ENCODE assay signal across 7 mouse cellular contexts in the genomic region with DNA sequence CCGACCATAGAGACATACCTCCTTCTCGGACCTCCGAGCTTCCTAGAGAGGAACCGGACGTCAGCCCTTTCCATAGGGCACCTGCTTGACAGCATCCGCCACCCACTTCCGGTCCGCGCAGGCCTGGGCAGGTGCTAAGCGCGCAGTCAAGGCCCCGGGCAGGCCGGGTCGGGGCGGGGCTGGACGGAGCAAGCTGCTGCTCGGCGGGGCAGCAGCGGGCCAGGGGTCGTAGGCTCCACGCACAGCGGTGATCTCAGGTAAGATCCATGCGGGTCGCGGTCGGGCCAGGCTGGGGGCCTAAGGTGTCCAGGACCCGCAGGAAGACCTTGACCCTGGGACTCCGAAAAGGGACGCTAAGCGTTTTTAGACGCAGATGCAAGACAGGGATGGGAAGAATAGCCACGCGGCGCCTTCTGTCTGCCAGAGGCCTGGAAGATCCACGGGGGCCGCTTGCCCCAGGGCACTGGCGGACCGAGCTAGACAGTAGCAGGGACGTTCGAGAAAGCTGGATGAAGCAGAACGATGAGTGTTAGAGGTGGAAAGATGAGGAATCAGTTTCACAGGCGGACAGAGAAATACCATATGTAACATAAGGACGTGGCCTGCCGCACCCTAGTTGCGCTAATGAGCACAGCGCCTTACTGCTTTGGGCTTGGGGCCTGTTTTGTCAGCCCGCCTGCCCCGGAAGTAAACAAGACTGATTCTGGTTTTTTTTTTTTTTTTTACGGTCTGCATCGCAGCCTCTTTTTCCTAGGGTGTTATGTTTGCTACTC. TPM values are rescaled to one million over a fixed set of nuclear protein-coding genes. Genes with fewer than 3 reads are reported as not detected.
A peak's percentile ranks its signal among the peaks of the same experiment; 100 is the strongest.
DNase-seq lines count a peak whose midpoint lies in the region; ATAC-seq and TF ChIP-seq lines count a peak whose summit lies in the region.

A gene (plus strand): TSS at position 130 of the 773 bp plus-strand sequence.

- intact Hi-C loops in left cerebral cortex, postnatal 4 days (cut with DNase I), result no loop called here

- TF ChIP-seq POLR2A in small intestine, adult 2 months (IDR thresholded peaks at IDR 0.05; ENCODE audit: low read depth, low read length), result peak; percentile 83

- WGBS in embryonic facial prominence, embryonic 10.5 days, result 1% methylated on average over 50 of the region's 50 CpGs
- under 1% methylated on average over 50 of the region's 50 CpGs for WGBS in intestine, postnatal 0 days
- WGBS in midbrain, embryonic 12.5 days, result under 1% methylated on average over 49 of the region's 50 CpGs
- under 1% methylated on average over 50 of the region's 50 CpGs for WGBS in small intestine, adult 2 months

- DNase-seq in adrenal gland, postnatal 10 days, result peak; percentile 94
- peak; percentile 95 for DNase-seq in embryonic facial prominence, embryonic 10.5 days (ENCODE audit: low spot score)
- DNase-seq in gonadal fat pad, adult 2 months (ENCODE audit: low read depth), result peak; percentile 49
- peak; percentile 94 for DNase-seq in left cerebral cortex, postnatal 4 days

- H3K4me3 ChIP-seq in embryonic facial prominence, embryonic 10.5 days, result peak within 1 kb of the TSS; percentile 94
- H3K4me3 ChIP-seq in intestine, postnatal 0 days (ENCODE audit: low read depth, low read length), result peak within 1 kb of the TSS; percentile 78
- peak within 1 kb of the TSS; percentile 66 for H3K4me3 ChIP-seq in midbrain, embryonic 12.5 days
- peak within 1 kb of the TSS; percentile 91 for H3K4me3 ChIP-seq in small intestine, adult 2 months (ENCODE audit: low read depth, low read length)

- H3K4me1 ChIP-seq in embryonic facial prominence, embryonic 10.5 days, result peaks cover 11% of the 10 kb centered on the region; the same call in 1 of the 2 replicates
- no peaks in the 10 kb centered on the region for H3K4me1 ChIP-seq in intestine, postnatal 0 days (replicated peaks; ENCODE audit: control insufficient read depth, insufficient read depth, low read length)
- peaks cover 16% of the 10 kb centered on the region for H3K4me1 ChIP-seq in midbrain, embryonic 12.5 days
- no peaks in the 10 kb centered on the region for H3K4me1 ChIP-seq in small intestine, adult 2 months (ENCODE audit: control insufficient read depth, insufficient read depth, insufficient read length, low read length)

- ATAC-seq in intestine, postnatal 0 days, result peak; percentile 100
- ATAC-seq in midbrain, embryonic 12.5 days (ENCODE audit: low FRiP score, low read depth), result peak; percentile 99

- H3K36me3 ChIP-seq in embryonic facial prominence, embryonic 10.5 days (replicated peaks), result peaks cover 30% of the 10 kb centered on the region
- peaks cover 25% of the 10 kb centered on the region for H3K36me3 ChIP-seq in intestine, postnatal 0 days (ENCODE audit: control insufficient read depth, insufficient read depth)
- H3K36me3 ChIP-seq in midbrain, embryonic 12.5 days, result peaks cover 29% of the 10 kb centered on the region
- H3K36me3 ChIP-seq in small intestine, adult 2 months (ENCODE audit: control insufficient read depth, insufficient read depth, low read length), result peaks cover 16% of the 10 kb centered on the region

- no peaks in the 10 kb centered on the region for H3K9me3 ChIP-seq in embryonic facial prominence, embryonic 10.5 days
- H3K9me3 ChIP-seq in intestine, postnatal 0 days (ENCODE audit: control insufficient read depth), result no peaks in the 10 kb centered on the region
- no peaks in the 10 kb centered on the region for H3K9me3 ChIP-seq in midbrain, embryonic 12.5 days

- peak within 1 kb of the TSS; percentile 93 for H3K27ac ChIP-seq in embryonic facial prominence, embryonic 10.5 days (replicated peaks)
- H3K27ac ChIP-seq in intestine, postnatal 0 days (ENCODE audit: low read depth, low read length), result peak within 1 kb of the TSS; percentile 93
- peak within 1 kb of the TSS; percentile 89 for H3K27ac ChIP-seq in midbrain, embryonic 12.5 days (replicated peaks)
- peak within 1 kb of the TSS; percentile 84 for H3K27ac ChIP-seq in small intestine, adult 2 months (ENCODE audit: insufficient read depth, low read depth, low read length)

- no peaks in the 10 kb centered on the region for H3K27me3 ChIP-seq in embryonic facial prominence, embryonic 10.5 days (replicated peaks; ENCODE audit: low read depth, poor library complexity, severe bottlenecking)
- no peaks in the 10 kb centered on the region for H3K27me3 ChIP-seq in intestine, postnatal 0 days (replicated peaks; ENCODE audit: control insufficient read depth, insufficient read depth, low read length)
- 0 out of 2 replicates have a peak, but pooled peaks cover 3% of the 10 kb centered on the region for H3K27me3 ChIP-seq in midbrain, embryonic 12.5 days
- no peaks in the 10 kb centered on the region for H3K27me3 ChIP-seq in small intestine, adult 2 months (ENCODE audit: control insufficient read depth, insufficient read depth, low read length)

- TF ChIP-seq CTCF in intestine, postnatal 0 days (IDR thresholded peaks at IDR 0.05; ENCODE audit: low read depth), result no peak
- TF ChIP-seq CTCF in small intestine, adult 2 months (IDR thresholded peaks at IDR 0.05; ENCODE audit: extremely low read depth, insufficient read length, insufficient replicate concordance, low read depth, low read length), result no peak

- H3K4me2 ChIP-seq in intestine, postnatal 0 days (replicated peaks; ENCODE audit: low read depth), result peak within 1 kb of the TSS; percentile 78
- H3K4me2 ChIP-seq in midbrain, embryonic 12.5 days (replicated peaks), result peak within 1 kb of the TSS; percentile 88

- H3K9ac ChIP-seq in intestine, postnatal 0 days (ENCODE audit: low read depth, low read length), result peak within 1 kb of the TSS; percentile 84
- H3K9ac ChIP-seq in midbrain, embryonic 12.5 days (replicated peaks), result peak within 1 kb of the TSS; percentile 90

RNA-seq across cellular contexts. Expression of the gene that starts here (rescaled TPM):
- 10 to 100 TPM; 15.3 to 20.4 TPM for total RNA-seq in adrenal gland, postnatal 10 days (2021)
- polyA plus RNA-seq in embryonic facial prominence, embryonic 10.5 days (2016; fragmentation: Nextera tagmentation; extraction: Ambion mirVana), result 0.45 and 0.83 TPM in 2 replicates
- 18.0 and 21.9 TPM in 2 replicates for polyA plus RNA-seq in gonadal fat pad, adult 2 months (2012; rRNA removed)
- polyA plus RNA-seq in intestine, postnatal 0 days (2015; fragmentation: Nextera tagmentation; extraction: Ambion mirVana), result 0.14 and 0.30 TPM in 2 replicates
- 10 to 100 TPM; 17.5 to 17.8 TPM for total RNA-seq in left cerebral cortex, postnatal 4 days (2021)
- polyA plus RNA-seq in midbrain, embryonic 12.5 days (2016; fragmentation: Nextera tagmentation; extraction: Ambion mirVana), result 0.71 and 1.1 TPM in 2 replicates
- 7.9 and 16.4 TPM in 2 replicates for polyA plus RNA-seq in small intestine, adult 2 months (2012; rRNA removed)

Comparison
In these comparisons a context has a peak if more than half of its experiments do, and no peak if none do; other contexts are left out.
1. Peak in every context shown above with its lines: DNase-seq, ATAC-seq, H3K4me3 ChIP-seq and H3K27ac ChIP-seq.
2. Peak in DNase-seq, H3K4me3 ChIP-seq and H3K27ac ChIP-seq in embryonic facial prominence, embryonic 10.5 days; RNA of the gene not detected or under 1 TPM.
3. Peak in ATAC-seq, H3K4me3 ChIP-seq, H3K27ac ChIP-seq, H3K9ac ChIP-seq and H3K4me2 ChIP-seq in intestine, postnatal 0 days; RNA of the gene not detected or under 1 TPM.